Mouse (Mus musculus) liver, embryonic 13.5 days (tissue): ENCODE data around the gene Bcas3. TPM values are rescaled to one million over a fixed set of nuclear protein-coding genes. Genes with fewer than 3 reads are reported as not detected.

Experiments
- ATAC-seq: fragments of 200-750 bp; cut with Nextera tagmentation; 2 replicates; pipeline ENCODE4 v1.8.0; 2017; ENCODE audit warnings: low read depth, mild to moderate bottlenecking, moderate number of reproducible peaks, moderate library complexity
- DNase-seq: peaks from one replicate; pipeline ENCODE4 v3.0.0; 2022
- H3K27ac ChIP-seq: fragments of 300-500 bp; sonication (generic); 2 replicates; pipeline ENCODE4 v1.5.1; 2015; ENCODE audit warnings: moderate library complexity, mild to moderate bottlenecking, inconsistent platforms
- H3K27me3 ChIP-seq: fragments of 300-500 bp; sonication (generic); 2 replicates; pipeline ENCODE4 v1.6.1; 2015; ENCODE audit warnings: mild to moderate bottlenecking, inconsistent platforms
- H3K36me3 ChIP-seq: fragments of 300-500 bp; sonication (generic); 2 replicates; pipeline ENCODE4 v1.6.1; 2015; ENCODE audit warnings: mild to moderate bottlenecking, inconsistent platforms
- H3K4me1 ChIP-seq: fragments of 300-500 bp; sonication (generic); replicated peaks from 2 replicates; pipeline ENCODE4 v1.6.1; 2015; ENCODE audit warnings: inconsistent platforms
- H3K4me2 ChIP-seq: fragments of 300-500 bp; sonication (generic); 2 replicates; pipeline ENCODE4 v1.6.1; 2015; ENCODE audit warnings: inconsistent platforms, mild to moderate bottlenecking, moderate library complexity
- H3K4me3 ChIP-seq: fragments of 300-500 bp; sonication (generic); replicated peaks from 2 replicates; pipeline ENCODE4 v1.5.1; 2015; ENCODE audit warnings: mild to moderate bottlenecking, inconsistent platforms
- H3K9ac ChIP-seq: fragments of 300-500 bp; sonication (generic); 2 replicates; pipeline ENCODE4 v1.6.1; 2015; ENCODE audit warnings: mild to moderate bottlenecking, inconsistent platforms
- H3K9me3 ChIP-seq: fragments of 300-500 bp; sonication (generic); replicated peaks from 2 replicates; pipeline ENCODE4 v1.6.1; 2016; ENCODE audit warnings: inconsistent platforms
- WGBS: fragments of 180-500 bp; shearing (Covaris S2); methylation state at CpG from one replicate; pipeline ENCODE4 v1.1.7; 2015; ENCODE audit not compliant: insufficient replicate concordance; 5-methylcytosine and 5-hydroxymethylcytosine counted together
- polyA plus RNA-seq: library from polyadenylated mRNA; unstranded; fragments of >200 nt; fragmentation: Nextera tagmentation; extraction: Ambion mirVana; gene quantifications from 2 replicates; pipeline ENCODE4 v1.2.1, GENCODE M21; 2015

Bcas3 gene
- polyA plus RNA-seq, 1 experiment from 2014 or later, result 13.6 TPM

- ATAC-seq (no peak; the same call in 1 of the 2 replicates), DNase-seq (peak; percentile 34)
- Histone ChIP-seq H3K4me3 (no peak overlapping the region), H3K27me3 (no peaks in the 10 kb centered on the region), H3K36me3 (no peaks in the 10 kb centered on the region), H3K4me1 (no peaks in the 10 kb centered on the region), H3K27ac (no peak overlapping the region), H3K9me3 (no peaks in the 10 kb centered on the region), H3K9ac (no peak overlapping the region), H3K4me2 (no peak overlapping the region)
- 20% methylated on average over 4 of the region's 4 CpGs for WGBS
These were observed 29.1 kb downstream of the Bcas3 start for GRCm38 (mm10) chr11:85382055-85382454.

DNA sequence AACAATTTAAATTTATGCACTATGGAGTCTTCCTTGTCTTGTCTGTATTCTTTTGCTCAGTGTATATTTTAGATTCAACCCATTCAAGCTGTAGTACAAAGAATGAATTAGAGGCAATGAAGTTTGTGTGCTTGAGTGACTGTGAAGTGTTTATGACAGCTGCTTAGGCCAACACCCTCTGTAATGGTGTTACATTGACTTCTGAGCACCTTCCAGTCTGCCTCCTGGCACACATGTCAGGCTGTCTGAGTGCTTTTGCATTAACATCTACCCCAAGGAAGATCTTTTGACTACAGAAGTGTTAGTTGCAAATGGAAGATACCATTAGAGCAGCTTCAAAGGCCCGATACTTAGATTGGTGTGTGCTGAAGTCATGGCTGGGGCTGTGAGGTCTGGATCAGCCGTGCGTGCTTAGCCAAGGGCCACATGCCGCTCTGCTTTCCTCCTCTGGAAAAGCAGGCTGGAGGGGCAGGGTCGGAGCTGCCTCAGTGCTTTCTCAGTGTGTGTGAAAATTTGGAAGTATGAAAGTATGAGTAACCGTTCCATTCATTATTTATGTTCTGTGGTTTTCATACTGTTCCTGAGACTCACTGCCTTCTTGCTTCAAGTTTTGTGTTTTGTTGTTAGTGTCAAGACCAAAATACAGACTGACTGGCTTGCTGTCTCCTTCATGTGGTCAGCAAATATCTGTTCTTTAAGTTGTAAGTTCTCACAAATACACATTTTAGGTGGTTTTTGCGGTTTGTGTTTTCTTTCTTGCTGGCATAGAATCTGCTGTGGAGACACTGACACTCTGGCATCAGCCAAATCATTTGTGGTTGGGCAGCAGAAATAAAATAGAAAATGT, 31.2 kb downstream of the Bcas3 start:
- no peak for DNase-seq
- no peak overlapping the region for H3K4me3 ChIP-seq
- WGBS, result 77% methylated on average over 7 of the region's 7 CpGs
- no peak overlapping the region for H3K4me2 ChIP-seq
- H3K9me3 ChIP-seq, result no peaks in the 10 kb centered on the region
- H3K4me1 ChIP-seq, result no peaks in the 10 kb centered on the region
- no peak overlapping the region for H3K27ac ChIP-seq
- no peak for ATAC-seq
- no peak overlapping the region for H3K9ac ChIP-seq
- H3K36me3 ChIP-seq, result no peaks in the 10 kb centered on the region
- H3K27me3 ChIP-seq, result no peaks in the 10 kb centered on the region

DNA sequence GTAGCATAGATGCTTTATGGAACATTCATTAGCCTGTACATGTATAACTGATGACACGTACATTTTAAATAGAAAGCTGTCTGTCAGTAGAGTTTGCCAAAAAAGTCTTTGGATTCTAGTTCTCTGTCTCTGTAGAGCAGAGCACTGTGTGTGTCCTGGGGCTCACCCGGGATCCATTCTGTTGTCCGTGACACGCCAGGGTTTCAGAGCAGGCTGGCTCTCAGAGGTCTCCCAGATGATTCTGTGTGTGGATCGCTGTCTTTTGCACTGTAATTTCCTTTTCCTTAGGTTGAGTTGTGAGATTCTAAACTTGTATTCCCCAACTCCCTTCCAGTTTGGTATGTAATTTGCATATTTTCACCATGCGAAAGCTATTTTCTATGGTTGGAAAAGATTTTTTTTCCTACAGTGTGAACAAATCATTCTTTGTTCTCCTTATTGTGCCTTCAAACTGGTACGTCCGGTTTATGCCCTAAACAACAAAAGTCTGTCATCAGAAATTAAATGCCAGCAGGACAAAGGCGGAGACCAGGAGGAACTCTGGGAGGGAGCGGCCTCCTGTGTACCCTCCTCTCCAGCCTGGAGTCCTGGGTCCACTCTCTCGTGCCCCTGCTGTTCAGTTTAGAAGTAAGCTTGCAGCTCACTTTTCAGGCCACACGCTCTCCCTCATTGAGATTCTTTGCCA, 39.4 kb downstream of the Bcas3 start:
- ATAC-seq, result no peak
- Histone ChIP-seq H3K4me1 (no peaks in the 10 kb centered on the region), H3K36me3 (no peaks in the 10 kb centered on the region), H3K9ac (no peak overlapping the region), H3K27ac (no peak overlapping the region), H3K4me3 (no peak overlapping the region), H3K4me2 (no peak overlapping the region), H3K27me3 (no peaks in the 10 kb centered on the region), H3K9me3 (no peaks in the 10 kb centered on the region)
- no peak for DNase-seq
- 79% methylated on average over 12 of the region's 12 CpGs for WGBS

- no peaks in the 10 kb centered on the region for H3K4me1 ChIP-seq
- H3K27me3 ChIP-seq, result no peaks in the 10 kb centered on the region
- WGBS, result 76% methylated on average over 9 of the region's 9 CpGs
- no peak overlapping the region for H3K9ac ChIP-seq
- H3K4me3 ChIP-seq, result no peak overlapping the region
- no peak overlapping the region for H3K4me2 ChIP-seq
- no peaks in the 10 kb centered on the region for H3K36me3 ChIP-seq
- no peaks in the 10 kb centered on the region for H3K9me3 ChIP-seq
- H3K27ac ChIP-seq, result no peak overlapping the region
- no peak for DNase-seq
- ATAC-seq, result no peak
These were observed 39.9 kb downstream of the Bcas3 start for GRCm38 (mm10) chr11:85392864-85393220.

GRCm38 (mm10) chr11:85393990-85394389, 41.0 kb downstream of the Bcas3 start:
- Histone ChIP-seq H3K9me3 (no peaks in the 10 kb centered on the region), H3K4me3 (no peak overlapping the region), H3K4me1 (no peaks in the 10 kb centered on the region), H3K36me3 (no peaks in the 10 kb centered on the region), H3K27ac (no peak overlapping the region), H3K27me3 (no peaks in the 10 kb centered on the region), H3K4me2 (no peak overlapping the region), H3K9ac (no peak overlapping the region)
- ATAC-seq (no peak), DNase-seq (no peak)
- WGBS, result 77% methylated on average over 3 of the region's 3 CpGs

GRCm38 (mm10) chr11:85395361-85395760, 42.4 kb downstream of the Bcas3 start:
- no peak for ATAC-seq
- no peak overlapping the region for H3K4me3 ChIP-seq
- no peak overlapping the region for H3K9ac ChIP-seq
- H3K9me3 ChIP-seq, result no peaks in the 10 kb centered on the region
- no peak for DNase-seq
- no peaks in the 10 kb centered on the region for H3K27me3 ChIP-seq
- no peaks in the 10 kb centered on the region for H3K36me3 ChIP-seq
- no peak overlapping the region for H3K4me2 ChIP-seq
- H3K27ac ChIP-seq, result no peak overlapping the region
- 81% methylated on average over 7 of the region's 7 CpGs for WGBS
- H3K4me1 ChIP-seq, result no peaks in the 10 kb centered on the region

GRCm38 (mm10) chr11:85406531-85406930, 53.6 kb downstream of the Bcas3 start:
- DNase-seq (no peak), ATAC-seq (no peak)
- WGBS, result 72% methylated on average over 3 of the region's 3 CpGs
- Histone ChIP-seq H3K4me2 (no peak overlapping the region), H3K36me3 (no peaks in the 10 kb centered on the region), H3K27me3 (no peaks in the 10 kb centered on the region), H3K4me1 (0 out of 2 replicates have a peak, but pooled peaks cover 3% of the 10 kb centered on the region), H3K27ac (no peak overlapping the region), H3K4me3 (no peak overlapping the region), H3K9me3 (no peaks in the 10 kb centered on the region), H3K9ac (no peak overlapping the region)

DNA sequence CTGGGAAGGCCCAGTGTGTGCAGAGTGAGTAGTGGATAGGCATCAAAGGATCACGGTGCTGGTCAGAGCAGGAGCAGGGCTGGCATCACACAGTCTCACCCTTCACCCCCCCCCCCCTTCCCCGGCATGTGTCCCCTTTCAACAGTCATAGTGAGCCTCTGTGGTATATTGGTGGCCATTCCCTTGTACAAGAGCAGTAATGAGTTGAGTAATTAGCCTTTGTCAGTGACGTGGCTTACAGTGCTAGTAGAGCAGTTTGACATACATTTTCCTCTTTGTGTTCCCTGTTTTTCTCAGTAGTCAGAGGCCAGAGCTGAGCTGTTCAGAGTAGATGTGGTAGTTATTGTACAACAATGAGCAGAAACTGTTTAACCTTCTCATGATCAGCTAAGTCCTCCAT, 54.7 kb downstream of the Bcas3 start:
- WGBS, result 75% methylated on average over 3 of the region's 3 CpGs
- H3K9ac ChIP-seq, result no peak overlapping the region
- ATAC-seq, result no peak
- no peak overlapping the region for H3K4me3 ChIP-seq
- DNase-seq, result no peak
- H3K4me2 ChIP-seq, result no peak overlapping the region
- H3K36me3 ChIP-seq, result no peaks in the 10 kb centered on the region
- H3K9me3 ChIP-seq, result no peaks in the 10 kb centered on the region
- H3K4me1 ChIP-seq, result 0 out of 2 replicates have a peak, but pooled peaks cover 3% of the 10 kb centered on the region
- H3K27ac ChIP-seq, result no peak overlapping the region
- H3K27me3 ChIP-seq, result no peaks in the 10 kb centered on the region

DNA sequence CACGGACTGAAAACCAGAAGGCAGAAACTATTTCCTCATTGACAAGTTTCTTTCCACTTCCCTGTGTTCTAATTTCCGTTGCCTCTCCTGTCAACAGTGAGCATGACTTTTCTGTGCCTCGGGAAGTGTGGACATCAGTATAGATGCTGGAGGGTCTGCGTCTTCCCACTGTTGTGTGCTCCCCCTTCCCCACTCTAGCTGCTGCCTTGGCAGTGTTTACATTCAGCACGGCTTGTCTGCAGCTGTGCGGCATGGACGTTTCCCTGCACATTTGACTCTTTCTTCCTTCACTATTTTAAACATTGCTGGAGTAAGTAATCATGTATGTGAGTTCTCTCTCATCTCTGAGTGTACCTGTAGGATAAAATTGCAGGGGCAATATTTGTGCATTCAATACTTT, 59.4 kb downstream of the Bcas3 start:
- Histone ChIP-seq H3K4me2 (no peak overlapping the region), H3K27me3 (no peaks in the 10 kb centered on the region), H3K36me3 (no peaks in the 10 kb centered on the region), H3K9ac (no peak overlapping the region), H3K9me3 (no peaks in the 10 kb centered on the region), H3K4me3 (no peak overlapping the region), H3K27ac (no peak overlapping the region), H3K4me1 (no peaks in the 10 kb centered on the region)
- ATAC-seq, result no peak
- WGBS, result 50% methylated on average over 7 of the region's 7 CpGs
- DNase-seq, result no peak

DNA sequence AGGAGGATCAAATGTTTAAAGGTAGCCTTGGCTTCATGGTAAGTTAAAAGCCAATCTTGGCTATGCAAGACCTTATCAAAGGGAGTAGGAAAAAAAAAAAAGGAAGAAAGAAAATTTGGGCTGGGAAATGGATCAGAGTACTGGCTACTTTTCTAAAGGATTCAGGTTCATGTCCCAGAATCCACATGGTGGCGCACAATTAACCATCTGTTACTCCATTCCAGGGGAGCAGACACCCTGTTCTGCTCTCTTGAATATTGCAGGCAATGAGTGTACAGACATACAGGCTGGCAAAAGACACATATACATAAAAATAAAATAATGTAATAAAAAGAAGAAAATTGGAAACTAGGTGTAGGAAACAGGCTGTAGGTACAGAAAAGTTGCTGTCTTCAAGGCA, 61.5 kb downstream of the Bcas3 start:
- 76% methylated on average over 1 of the region's 1 CpGs for WGBS
- Histone ChIP-seq H3K4me1 (no peaks in the 10 kb centered on the region), H3K4me3 (no peak overlapping the region), H3K27me3 (no peaks in the 10 kb centered on the region), H3K4me2 (no peak overlapping the region), H3K9me3 (no peaks in the 10 kb centered on the region), H3K9ac (no peak overlapping the region), H3K36me3 (no peaks in the 10 kb centered on the region), H3K27ac (no peak overlapping the region)
- DNase-seq, result no peak
- no peak for ATAC-seq

DNA sequence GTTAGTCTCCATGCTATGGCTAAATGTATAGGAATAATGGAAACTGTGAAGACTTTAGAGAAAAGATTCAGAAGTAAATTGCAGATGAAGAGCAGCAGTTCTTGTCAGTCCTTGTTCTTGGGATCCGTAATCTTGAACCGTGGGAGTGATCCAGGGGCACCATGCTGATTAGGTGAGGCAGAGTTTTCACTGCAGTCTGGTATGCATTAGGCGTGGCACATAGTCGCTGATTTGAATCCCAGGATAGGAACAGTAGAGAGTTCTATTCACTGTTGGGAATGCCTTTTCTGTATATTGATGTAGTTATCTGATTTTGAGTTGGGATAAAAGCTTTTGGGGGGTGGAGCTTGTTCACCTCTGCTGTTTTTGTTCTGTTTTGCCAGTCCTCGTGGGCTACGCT, 74.4 kb downstream of the Bcas3 start:
- no peak overlapping the region for H3K9ac ChIP-seq
- H3K4me1 ChIP-seq, result no peaks in the 10 kb centered on the region
- DNase-seq (no peak), ATAC-seq (no peak)
- H3K27ac ChIP-seq, result no peak overlapping the region
- H3K27me3 ChIP-seq, result no peaks in the 10 kb centered on the region
- no peaks in the 10 kb centered on the region for H3K9me3 ChIP-seq
- H3K4me2 ChIP-seq, result no peak overlapping the region
- H3K36me3 ChIP-seq, result no peaks in the 10 kb centered on the region
- WGBS, result 71% methylated on average over 6 of the region's 6 CpGs
- H3K4me3 ChIP-seq, result no peak overlapping the region

DNA sequence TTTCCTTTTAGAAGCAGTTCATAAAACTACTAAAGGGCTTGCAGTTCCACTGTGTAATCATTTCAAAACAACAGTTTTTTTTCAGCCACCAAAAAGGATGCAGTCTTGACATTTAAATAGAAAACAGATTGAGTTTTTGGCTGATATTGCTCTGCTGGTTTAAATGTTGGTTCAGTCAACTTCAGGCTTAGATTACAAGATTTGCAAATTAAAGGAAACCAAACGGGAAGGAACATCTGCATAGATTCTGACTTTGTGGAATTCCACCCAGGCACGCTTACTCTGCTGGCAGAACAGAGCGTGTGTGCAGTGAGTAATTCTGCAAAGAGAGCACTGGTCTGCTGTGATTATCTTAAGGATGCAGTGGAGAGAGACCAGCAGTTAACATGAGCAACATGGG, 75.3 kb downstream of the Bcas3 start:
- no peaks in the 10 kb centered on the region for H3K36me3 ChIP-seq
- no peak overlapping the region for H3K4me2 ChIP-seq
- H3K9me3 ChIP-seq, result no peaks in the 10 kb centered on the region
- no peak overlapping the region for H3K4me3 ChIP-seq
- 43% methylated on average over 3 of the region's 3 CpGs for WGBS
- ATAC-seq (no peak), DNase-seq (no peak)
- no peaks in the 10 kb centered on the region for H3K27me3 ChIP-seq
- H3K4me1 ChIP-seq, result no peaks in the 10 kb centered on the region
- no peak overlapping the region for H3K9ac ChIP-seq
- no peak overlapping the region for H3K27ac ChIP-seq
